Mouse (Mus musculus) neural tube, embryonic 14.5 days (tissue): ENCODE data around the gene Gatad2a. TPM values are rescaled to one million over a fixed set of nuclear protein-coding genes. Genes with fewer than 3 reads are reported as not detected.

Experiments used
- polyA plus RNA-seq: library from polyadenylated mRNA; unstranded; fragments of >200 nt; fragmentation: Nextera tagmentation; extraction: Ambion mirVana; gene quantifications from 2 replicates; pipeline ENCODE4 v1.2.1, GENCODE M21; 2014

Gene Gatad2a
- polyA plus RNA-seq, 1 experiment from 2014 or later: 20.9 TPM

Other genes with a start within 250 kb of the Gatad2a start
- gene Zfp963, start 246.4 kb downstream of the Gatad2a start, polyA plus RNA-seq: 8.8 and 9.3 TPM in 2 replicates
- 0.45 and 0.86 TPM in 2 replicates for gene Gm20422, start 221.5 kb downstream of the Gatad2a start, polyA plus RNA-seq
- 48.0 and 51.1 TPM in 2 replicates for gene Atp13a1, start 205.2 kb downstream of the Gatad2a start, polyA plus RNA-seq
- 47.1 and 47.7 TPM in 2 replicates for gene Zfp866, start 205.2 kb downstream of the Gatad2a start, polyA plus RNA-seq
- gene Gmip, start 187.7 kb downstream of the Gatad2a start, polyA plus RNA-seq: 27.5 and 31.3 TPM in 2 replicates
- 0.84 and 1.3 TPM in 2 replicates for gene Lpar2, start 174.0 kb downstream of the Gatad2a start, polyA plus RNA-seq
- gene Pbx4, start 163.9 kb downstream of the Gatad2a start, polyA plus RNA-seq: 61.0 and 74.5 TPM in 2 replicates
- gene Cilp2, start 108.7 kb downstream of the Gatad2a start, polyA plus RNA-seq: 3.5 and 4.3 TPM in 2 replicates
- gene Tssk6, start 94.2 kb downstream of the Gatad2a start, polyA plus RNA-seq: 4.1 and 4.3 TPM in 2 replicates
- 176 and 194 TPM in 2 replicates for gene Ndufa13, start 93.8 kb downstream of the Gatad2a start, polyA plus RNA-seq
- gene Yjefn3, start 93.7 kb downstream of the Gatad2a start, polyA plus RNA-seq: 11.5 and 12.3 TPM in 2 replicates
- gene Mau2, start 46.4 kb upstream of the Gatad2a start, polyA plus RNA-seq: 73.5 and 77.9 TPM in 2 replicates
- 47.1 and 52.9 TPM in 2 replicates for gene Sugp1, start 46.4 kb upstream of the Gatad2a start, polyA plus RNA-seq
- 1.3 and 2.1 TPM in 2 replicates for gene Tm6sf2, start 76.5 kb upstream of the Gatad2a start, polyA plus RNA-seq
- gene Hapln4, start 87.1 kb upstream of the Gatad2a start, polyA plus RNA-seq: 0.73 and 0.84 TPM in 2 replicates
- 154 and 176 TPM in 2 replicates for gene Ncan, start 124.5 kb upstream of the Gatad2a start, polyA plus RNA-seq
- 22.9 and 35.3 TPM in 2 replicates for gene Nr2c2ap, start 134.9 kb upstream of the Gatad2a start, polyA plus RNA-seq
- gene Rfxank, start 142.8 kb upstream of the Gatad2a start, polyA plus RNA-seq: 9.4 and 12.2 TPM in 2 replicates
- gene Borcs8, start 143.1 kb upstream of the Gatad2a start, polyA plus RNA-seq: 63.7 and 72.3 TPM in 2 replicates
- 0.27 and 0.72 TPM in 2 replicates for gene Mef2b, start 143.3 kb upstream of the Gatad2a start, polyA plus RNA-seq
- gene Tmem161a, start 176.0 kb upstream of the Gatad2a start, polyA plus RNA-seq: 28.3 and 34.8 TPM in 2 replicates
- 7.6 and 10.0 TPM in 2 replicates for gene Slc25a42, start 215.9 kb upstream of the Gatad2a start, polyA plus RNA-seq
- gene Sugp2, start 237.8 kb upstream of the Gatad2a start, polyA plus RNA-seq: 77.1 and 78.6 TPM in 2 replicates
- 95.5 and 106 TPM in 2 replicates for gene Armc6, start 238.1 kb upstream of the Gatad2a start, polyA plus RNA-seq